Mouse (Mus musculus) kidney, adult 9 months (tissue): ENCODE results near the gene AI467606.
A peak's percentile ranks its signal among the peaks of the same experiment; 100 is the strongest.

Experiments
- DNase-seq: peaks from one replicate; pipeline ENCODE4 v3.0.0; 2022

The AI467606 gene

DNA sequence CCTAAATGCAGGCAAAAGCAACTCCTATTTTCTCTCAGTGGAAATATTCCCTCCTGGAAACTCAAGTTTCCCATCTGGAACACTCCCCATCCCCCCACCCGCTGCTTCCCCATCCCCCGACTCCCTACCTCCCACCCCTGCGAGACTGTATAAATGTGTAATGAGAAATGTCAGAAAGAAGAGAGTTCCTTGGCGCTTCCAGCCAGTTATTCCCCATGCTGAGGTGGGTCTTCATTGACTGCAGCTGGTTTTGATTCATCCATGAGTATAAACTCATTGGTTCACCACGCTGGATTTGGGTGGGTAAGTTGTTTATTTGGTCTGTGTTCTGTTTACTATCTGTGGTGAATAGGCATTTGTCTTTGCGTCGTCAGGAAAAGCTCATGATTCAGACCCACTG lies 5.3 kb downstream of the AI467606 start:
- no peak for DNase-seq

DNA sequence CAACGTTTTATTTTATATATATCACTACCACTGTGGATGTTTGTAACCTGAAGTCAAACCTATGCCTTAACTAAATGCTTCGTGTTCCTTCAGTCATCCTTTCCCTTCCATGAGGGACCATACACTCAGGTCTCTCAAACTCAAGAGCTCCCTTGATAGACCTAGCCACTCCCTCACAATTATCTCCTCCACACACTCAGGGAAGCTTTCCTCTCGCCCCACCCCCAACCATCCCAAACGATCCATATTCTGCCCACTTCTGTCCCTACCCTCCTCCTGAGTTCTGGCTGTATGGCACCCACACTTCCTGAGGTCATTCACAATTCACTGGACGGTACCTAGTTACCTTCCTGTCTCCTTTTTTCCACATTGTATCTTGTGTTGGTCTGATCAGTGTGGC lies 7.4 kb downstream of the AI467606 start:
- no peak for DNase-seq

DNA sequence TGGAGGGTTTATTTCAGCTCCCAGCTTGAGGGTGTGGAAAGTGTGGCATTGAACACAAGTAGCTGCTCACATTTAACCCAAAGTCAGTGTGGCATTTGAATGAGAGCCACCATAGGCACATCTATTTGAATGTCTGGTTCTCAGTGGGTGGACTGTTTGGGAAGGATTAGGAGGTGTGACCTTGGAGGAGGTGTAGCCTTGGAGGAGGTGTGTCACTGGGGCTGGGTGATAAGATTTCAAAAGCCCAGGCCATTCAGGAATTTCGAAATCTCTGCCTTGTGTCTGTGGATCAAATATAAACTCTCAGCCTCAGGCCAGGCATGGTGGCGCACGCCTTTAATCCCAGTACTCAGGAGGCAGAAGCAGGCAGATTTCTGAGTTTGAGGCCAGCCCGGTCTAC lies 7.8 kb downstream of the AI467606 start:
- no peak for DNase-seq

DNA sequence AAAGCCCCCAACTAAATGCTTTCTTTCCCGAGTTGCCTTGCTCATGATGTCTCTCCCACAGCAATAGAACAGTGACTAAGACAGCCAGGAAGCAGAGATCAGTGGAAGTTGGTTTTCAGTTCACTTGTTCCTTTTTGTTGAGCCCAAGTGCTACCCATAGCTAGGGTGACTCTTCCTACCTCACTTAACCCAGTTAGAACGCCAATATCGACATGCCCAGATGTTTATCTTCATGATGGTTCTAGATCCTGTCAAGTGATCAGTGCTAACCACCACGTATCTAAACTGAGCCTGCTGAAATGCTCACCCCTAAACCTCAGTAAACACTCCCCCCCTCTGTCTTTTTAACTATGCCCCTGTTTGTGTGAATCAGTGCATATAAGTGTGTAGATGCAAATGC lies 8.4 kb downstream of the AI467606 start:
- DNase-seq = no peak

DNA sequence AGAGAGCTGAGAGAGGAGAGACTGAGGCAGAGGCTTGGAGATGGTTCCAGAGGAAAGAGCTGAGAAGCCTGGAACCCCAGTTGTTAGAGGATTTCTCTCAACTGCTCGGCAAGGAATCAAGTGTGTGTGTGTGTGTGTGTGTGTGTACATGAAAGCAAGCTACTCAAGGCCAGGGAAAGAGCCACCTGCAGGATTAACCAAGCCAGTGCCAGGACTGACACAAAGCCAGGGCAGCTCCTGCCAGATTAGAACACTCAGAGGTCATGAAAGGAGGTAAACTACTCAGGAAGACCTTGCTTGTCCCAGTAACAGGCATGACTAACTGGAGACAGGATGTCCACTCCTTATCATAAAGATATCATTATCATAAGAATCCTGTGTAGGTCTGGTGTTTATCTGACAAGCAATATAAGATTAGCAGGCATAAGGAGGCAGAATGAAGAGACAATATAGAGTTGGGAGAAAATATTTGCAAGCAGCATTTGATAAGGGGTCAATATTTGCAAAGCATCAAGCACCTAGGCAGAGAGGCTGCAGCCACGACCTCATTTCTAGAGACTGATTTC lies 10.4 kb downstream of the AI467606 start:
- DNase-seq = no peak

DNA sequence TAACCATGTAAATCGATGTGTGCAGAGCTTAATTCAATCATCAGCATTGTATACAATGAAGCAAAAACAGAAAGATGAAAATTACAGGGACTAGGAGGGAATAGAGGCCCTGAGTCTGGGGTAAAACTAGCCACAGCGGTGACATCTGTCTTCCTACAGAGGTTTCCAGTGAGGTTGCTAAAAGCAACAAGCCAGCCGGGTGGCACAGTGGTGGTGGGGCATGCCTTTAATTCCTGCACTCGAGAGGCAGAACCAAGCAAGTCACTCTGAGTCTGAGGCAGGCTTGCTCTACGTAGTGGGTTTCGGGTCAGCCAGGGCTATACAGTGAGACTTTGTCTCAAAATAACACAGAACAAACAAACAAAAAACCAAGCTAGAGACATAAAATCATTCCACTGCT lies 11.0 kb downstream of the AI467606 start:
- no peak for DNase-seq

DNA sequence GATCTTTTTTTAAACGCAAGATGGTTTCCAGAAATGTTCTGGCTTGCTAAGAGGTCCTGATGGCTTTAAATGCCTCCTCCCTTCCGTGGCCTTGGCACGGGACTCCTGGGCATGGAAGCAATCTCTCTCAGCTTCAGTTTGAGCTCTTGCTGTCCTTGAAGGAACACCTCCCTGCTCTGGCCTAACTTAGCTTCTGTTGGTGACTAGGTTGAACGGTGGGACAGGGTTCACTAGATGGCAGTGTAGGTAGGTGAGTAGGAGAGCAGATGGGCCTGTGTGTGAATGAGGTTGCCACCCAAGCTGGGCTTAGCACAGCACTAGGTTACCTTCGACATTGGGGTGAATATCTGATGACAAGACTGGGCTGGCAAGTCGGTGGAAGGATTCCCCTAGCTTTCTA lies 12.8 kb downstream of the AI467606 start:
- DNase-seq = no peak

DNA sequence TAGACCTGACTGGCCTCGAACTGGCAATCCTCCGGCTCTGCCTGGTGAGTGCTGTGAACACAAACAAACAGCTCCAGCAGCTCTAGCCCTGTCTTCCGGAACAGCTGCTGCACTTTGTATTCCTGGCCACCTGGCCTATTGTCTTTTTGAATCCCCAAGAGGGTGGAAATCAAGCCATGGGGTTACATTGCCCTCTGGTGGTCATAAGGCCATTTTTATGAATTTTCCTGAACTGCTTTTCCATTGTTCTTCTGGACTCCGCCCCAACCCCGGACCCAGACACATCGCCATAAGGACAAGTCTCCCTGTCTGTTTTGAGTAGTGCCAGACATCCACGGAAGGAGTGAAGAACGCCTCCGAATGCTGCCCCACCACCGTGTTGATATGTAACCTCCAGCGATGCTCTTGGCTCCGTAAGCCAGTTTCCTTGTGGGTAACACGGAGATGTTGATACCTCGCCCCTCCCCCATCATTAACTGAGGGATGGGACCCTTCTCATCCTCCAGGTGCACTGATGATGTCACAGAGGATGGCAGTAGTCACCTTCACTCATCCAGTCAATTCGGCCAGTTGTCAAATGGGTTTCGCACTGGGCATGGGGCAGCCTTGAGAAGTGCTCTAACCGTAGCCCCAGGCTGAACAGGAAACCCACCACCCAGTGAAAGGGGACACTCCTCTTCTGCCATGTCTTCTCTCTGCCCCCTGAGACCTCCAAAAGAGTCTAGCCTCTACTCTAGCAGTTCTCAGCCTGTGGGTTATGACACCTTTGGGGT lies 13.6 kb downstream of the AI467606 start:
- DNase-seq = peak; percentile 92

DNA sequence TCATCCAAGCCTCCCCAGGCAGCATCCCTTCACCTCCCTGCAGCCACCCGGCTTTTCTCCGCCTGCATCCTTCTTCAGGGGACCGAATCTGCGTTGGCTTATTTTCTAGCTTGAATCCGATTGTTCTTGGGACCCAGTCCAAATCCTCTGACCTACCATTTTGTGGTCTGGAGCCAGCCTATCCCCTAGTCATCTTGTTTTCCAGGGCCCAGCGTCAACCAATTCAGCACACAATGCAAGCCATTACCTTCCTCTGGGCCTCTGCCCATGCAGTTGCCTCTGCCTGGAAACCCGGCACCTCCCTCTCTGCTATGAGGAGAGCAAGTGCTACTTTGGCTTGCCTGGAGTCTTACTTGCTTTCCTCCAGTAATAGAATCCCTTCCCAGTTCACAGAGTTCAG lies 14.4 kb downstream of the AI467606 start:
- no peak for DNase-seq

DNA sequence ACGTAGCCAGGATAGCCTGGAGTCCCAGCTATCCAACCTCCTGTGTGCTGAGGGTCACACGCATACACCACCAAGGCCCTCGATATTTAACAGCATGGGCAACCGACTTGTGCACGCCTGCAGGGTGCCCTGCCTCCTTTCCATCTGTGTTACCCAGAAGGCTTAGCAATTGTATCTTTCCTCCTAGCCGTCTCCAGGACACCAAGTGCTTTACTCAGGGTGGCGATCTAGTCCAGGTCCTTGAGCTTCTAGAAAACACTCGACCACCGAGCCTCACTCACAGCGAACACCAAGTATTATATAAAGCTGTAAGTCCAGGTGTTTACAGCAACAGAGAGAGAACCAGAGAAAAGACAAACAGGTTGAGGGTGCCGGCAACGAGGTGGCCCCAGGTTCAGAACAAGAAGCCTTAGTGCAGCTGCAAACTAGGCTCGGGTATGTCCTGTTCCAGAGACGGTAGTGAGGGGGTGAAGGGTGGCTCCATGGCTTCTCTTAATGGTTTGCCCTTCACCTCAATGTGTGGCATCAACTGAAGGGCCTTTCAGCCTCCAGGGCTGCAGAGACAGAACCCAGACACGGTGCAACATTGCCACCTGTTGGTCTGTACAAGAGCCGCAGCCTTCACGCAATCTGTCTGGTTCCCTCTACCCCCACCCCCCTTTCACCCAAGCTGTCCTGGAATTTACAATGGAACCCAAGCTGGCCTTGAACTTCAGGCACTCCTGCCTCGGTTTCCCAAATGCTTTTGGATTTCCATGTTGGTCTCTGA lies 19.3 kb downstream of the AI467606 start:
- DNase-seq = peak; percentile 75

DNA sequence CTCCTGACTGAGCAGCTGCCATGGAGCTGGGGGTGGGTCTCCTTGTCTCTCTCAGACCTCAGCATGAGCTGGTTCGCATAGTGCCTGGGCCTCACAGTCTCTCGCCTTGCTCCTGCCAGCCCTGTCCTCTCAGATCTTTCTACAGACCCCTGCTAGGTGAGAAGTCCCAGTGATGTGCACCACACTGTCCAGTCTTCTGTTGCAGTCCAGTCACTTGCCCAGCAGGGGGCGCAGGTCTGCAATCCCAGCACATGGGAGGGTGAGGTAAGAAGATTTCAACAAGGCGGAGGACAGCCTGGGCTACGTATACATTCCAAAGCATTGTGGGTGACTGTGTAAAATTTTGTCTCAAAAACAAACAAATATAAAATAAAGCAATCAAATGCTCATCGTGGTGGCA lies 20.3 kb downstream of the AI467606 start:
- peak; percentile 68 for DNase-seq

DNA sequence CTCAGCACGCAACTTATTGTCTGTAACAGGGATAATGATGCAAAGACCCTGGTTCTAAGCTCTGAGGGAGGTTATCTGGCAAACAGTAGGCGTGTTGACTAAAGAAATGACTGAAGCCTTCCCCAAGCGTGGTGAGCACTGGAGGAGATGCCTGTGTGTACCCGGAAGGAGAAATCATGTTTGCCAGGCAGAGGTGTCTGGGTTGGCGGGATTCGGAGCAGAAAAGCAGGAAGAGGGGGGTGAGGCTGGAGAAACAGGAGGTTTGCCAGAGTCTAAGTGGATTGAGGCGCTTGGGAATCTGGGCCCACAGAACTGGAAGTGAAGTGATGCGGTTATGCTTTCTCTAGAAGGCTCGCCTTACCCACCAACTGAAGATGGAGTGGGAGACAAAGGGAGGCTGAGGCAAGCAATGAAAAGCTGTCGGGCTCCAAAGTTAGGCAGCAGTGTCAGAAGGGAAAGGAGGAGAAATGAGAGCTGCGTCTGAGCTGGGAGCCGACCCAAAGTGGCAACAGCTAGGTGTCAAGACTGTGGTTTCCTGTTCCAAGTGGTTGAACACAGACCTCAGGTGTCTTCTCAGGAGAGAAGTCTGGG lies 21.2 kb downstream of the AI467606 start:
- DNase-seq = no peak

DNA sequence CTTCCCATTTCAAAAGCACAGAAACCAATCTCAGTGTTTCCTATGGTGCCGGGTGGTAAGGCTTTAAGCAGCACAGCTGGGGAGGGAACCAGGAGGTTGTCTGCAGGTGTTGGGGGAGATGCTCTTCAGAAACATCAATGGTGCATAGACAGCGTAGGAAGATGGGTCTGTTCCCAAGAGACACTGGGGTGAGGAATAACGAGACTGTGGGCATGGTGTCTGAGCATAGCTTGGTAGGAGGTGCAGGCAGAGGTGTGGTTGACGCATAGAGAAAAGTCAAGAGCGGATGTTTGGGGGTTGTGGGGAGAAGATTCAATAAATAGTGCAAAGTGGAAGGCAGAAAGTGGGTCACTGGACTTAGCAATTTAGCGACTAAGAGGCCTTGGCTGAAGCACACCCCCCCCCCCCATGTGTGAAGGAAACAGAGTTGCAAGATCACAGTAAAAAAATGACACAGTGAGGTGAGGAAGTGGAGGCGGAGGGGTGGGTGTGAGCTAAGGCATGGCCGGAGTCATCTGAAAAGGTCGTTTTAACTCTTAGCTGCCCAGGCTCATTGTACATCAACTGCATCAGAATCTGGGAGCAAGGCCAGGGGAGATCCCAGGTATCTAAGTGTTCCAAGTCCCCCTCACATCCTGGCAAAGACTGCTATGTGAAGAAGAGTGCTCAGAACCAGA lies 21.9 kb downstream of the AI467606 start:
- DNase-seq = no peak

DNA sequence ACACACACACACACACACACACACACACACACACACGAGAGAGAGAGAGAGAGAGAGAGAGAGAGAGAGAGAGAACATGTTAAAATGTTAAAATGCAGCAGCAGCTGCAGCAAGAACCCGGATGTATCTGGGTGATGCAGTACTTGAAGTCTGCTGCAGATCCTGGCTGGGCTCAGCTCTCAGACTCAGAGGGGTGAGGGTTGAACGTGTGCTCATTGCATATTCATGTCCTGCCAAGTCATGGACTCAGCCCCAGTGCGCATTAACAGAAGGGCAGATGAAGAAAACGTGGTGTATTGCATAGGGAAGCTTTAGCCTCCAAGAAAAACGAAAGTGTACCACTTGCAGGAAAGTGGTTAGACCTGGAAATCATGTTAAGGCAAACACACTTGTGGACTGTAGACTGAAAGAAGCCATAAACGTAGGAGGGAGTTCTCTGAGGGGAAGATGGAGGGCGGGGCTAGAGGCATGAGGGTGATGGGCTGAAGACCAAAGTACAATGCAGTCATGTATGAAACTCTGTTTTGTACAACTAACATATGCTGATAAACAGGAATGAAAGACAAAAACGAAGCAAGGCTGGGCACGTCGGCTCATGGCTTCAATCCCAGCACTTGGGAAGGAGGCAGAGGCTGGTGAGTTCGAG lies 22.6 kb downstream of the AI467606 start:
- DNase-seq = peak; percentile 77

DNA sequence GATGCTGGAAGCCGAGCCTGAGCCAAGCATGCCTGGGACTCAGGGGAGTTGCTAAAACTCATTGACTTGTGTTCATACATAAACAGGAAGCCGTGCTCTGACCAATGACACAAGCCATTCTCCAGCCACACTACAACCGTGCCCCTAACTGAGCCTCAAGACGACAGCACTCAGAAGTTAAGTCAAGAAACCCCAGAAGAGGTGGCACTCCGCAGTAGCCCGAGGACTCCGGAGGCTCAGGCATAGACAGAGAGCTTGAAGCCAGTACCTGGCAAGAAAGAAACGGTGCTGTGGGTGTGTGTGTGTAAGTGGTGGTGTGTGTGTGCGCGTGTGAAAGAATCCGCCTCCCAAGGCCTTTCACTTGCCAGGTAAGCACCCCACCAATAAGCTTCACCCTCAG lies 23.8 kb downstream of the AI467606 start:
- DNase-seq = no peak

DNA sequence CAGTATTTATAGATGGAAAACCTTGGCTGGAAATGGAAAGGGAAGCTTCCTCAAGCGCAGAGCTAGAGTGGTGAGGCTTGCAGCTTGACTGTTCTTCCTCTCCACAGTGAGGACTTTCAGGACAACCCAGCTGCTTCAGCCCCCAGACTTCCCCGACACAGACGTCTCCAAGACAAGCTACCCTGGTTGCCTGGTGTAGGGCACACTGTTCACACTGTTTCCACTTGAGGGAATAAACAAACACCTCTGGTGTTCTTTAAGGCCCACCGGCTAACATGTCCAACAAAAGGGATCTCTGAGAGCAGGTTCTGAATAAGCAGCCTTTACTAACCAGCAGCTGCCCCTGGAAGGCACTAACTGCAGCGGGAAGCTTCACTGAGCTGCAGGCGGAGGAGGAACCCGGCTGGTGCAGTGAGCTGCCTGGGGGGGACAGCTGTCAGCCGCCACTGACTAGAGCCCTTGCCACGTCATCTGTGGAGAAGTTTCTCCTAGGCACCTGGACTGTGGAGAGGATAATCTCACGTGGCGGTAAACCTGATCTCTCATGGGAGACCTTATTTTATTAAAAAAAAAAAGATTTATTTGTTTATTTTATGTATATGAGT lies 25.3 kb downstream of the AI467606 start:
- no peak for DNase-seq

DNA sequence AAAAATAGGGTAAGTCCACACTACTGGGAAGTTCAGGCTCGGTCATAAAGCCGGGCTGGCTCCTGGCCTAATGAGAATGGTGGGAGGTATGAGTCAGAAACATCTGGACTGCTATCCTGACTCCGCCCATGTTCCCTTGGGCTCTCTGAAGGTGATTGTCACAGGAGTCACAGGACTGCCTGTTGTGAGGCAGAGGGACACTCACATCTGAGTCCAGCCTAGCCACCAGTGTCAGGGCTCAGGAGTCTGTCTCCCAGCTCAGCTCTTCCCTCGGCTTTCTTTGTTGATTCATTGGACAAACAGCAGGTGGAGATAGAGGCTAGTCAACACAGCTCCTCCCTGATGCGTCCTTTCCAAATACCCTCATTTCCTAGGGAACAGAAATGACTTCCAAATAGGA lies 26.8 kb downstream of the AI467606 start:
- peak; percentile 49 for DNase-seq

DNA sequence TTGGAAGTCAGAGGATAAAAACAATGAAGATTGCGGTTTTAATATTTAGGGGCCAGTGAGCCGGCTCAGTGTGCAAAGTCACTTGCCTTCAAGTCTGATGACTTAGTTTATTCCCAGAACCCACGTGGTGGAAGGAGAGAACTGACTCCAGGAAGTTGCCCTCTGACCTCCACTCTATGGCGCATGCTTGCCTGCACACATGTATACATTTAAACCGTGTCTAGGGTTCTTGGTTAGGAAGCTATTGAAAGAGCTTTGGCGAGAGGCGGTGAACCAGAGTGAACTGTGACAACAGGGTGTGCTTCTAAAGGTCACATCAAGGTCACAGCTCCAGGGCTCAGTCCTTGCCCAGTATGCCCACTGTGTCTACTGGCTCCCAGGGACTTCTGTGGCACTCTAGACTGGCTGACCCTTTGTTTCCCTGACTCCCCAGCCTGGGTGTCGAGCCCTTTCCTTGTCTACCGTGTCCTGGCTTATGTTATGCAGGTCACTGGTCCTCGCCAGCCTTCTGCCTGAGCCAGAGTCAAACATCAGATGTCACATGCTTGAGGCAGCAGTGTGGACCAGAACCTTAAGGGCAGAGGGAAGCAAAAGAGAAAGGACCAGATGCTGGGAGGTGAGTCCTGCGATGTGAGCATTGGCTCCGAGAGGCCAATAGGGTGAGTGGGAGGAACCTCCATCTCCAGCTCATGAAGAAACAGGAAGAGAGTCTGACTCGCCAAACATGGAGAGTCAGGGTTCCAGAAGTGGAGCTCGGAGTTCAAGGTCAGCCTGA lies 27.7 kb downstream of the AI467606 start:
- peak; percentile 49 for DNase-seq

DNA sequence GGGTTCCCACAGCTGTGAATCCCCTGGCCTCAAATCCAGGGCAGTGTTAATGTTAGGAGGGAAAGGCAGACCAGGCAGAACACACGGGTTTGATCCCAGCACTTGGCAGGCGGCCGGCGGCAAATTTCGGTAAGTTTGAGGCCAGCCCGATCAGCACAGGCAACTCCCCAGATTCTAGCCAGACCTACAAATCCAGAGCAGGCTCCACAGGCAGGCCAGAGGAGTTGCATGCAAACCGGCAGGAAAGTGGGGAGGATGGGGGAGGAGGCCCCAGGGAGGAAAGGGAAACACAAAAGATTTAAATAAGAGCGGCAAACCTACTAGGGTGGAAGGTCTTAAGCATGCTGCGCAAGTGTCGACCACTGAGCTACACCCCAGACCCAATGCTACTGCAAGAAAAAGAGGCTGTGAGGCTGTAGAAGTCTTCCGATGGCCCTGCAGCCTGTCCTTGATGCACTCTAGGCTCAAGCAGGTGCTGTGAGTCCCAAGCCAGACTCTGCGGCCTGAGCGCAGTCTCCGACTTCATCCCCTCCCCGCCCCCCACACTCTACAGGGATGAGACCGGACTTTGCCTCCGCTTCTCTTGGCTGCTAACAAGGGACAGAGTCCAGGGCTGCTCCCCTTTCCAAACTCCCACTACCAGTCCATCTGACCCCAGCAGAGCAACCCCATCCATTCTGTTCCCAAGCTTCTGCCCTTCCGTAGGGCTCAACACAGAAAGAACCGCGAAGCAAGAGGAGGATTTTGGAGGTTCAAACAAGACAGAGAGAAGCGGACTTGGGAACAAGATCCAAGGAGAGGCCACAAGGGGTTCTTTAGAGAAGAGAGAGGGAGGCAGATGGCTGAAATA lies 30.1 kb downstream of the AI467606 start:
- peak; percentile 89 for DNase-seq

DNA sequence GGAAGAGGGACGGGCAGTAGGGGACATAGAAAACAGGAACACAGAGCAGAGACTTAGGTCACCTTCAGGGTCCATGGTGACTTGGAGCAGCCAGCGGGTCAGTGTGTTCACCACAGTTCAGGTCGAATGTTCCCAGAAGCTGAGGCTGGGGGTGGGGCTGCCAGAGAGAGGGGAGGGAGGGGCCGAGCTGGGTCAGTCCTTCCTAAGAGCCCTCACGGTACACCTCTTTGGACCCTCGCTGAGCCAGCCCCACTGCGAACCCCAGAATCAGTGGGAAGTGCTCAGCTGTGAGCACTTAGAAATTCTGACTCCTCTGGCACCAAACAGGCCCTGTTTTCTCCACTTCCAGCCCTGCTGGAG lies 30.7 kb downstream of the AI467606 start, which contains the start of gene Qprt:
Qprt (minus strand) TSS at position 316 of the 360 bp plus-strand sequence.
- DNase-seq = peak; percentile 63
